Mouse (Mus musculus) forebrain, postnatal 0 days (tissue): ENCODE measurements around the gene Zdhhc6. TPM values are rescaled to one million over a fixed set of nuclear protein-coding genes. Genes with fewer than 3 reads are reported as not detected.

ENCODE experiments used
- ATAC-seq: fragments of 200-750 bp; cut with Nextera tagmentation; 2 replicates; pipeline ENCODE4 v1.8.0; 2017; ENCODE audit warnings: mild to moderate bottlenecking, moderate library complexity
- DNase-seq: peaks from one replicate; pipeline ENCODE4 v3.0.0-alpha.2; 2015
- H3K27ac ChIP-seq: fragments of 300-500 bp; sonication (generic); 2 replicates; pipeline ENCODE4 v1.5.1; 2014; ENCODE audit warnings: low read depth, mild to moderate bottlenecking, antibody characterized with exemption, low read length, moderate library complexity, mixed read lengths
- H3K27me3 ChIP-seq: fragments of 300-500 bp; sonication (generic); 2 replicates; pipeline ENCODE4 v1.6.1; 2014; ENCODE audit warnings: mild to moderate bottlenecking, low read length, mixed read lengths; ENCODE audit not compliant: insufficient read depth
- H3K36me3 ChIP-seq: fragments of 300-500 bp; sonication (generic); 2 replicates; pipeline ENCODE4 v1.6.1; 2014; ENCODE audit warnings: mild to moderate bottlenecking, moderate library complexity; ENCODE audit not compliant: insufficient read depth
- H3K4me1 ChIP-seq: fragments of 300-500 bp; sonication (generic); 2 replicates; pipeline ENCODE4 v1.6.1; 2014; ENCODE audit warnings: antibody characterized with exemption; ENCODE audit not compliant: insufficient read depth
- H3K4me2 ChIP-seq: fragments of 300-500 bp; sonication (generic); 2 replicates; pipeline ENCODE4 v1.6.1; 2014; ENCODE audit warnings: low read depth, mild to moderate bottlenecking, moderate library complexity
- H3K4me3 ChIP-seq: fragments of 300-500 bp; sonication (generic); 2 replicates; pipeline ENCODE4 v1.5.1; 2014; ENCODE audit warnings: low read depth, low read length, mixed read lengths
- H3K9ac ChIP-seq: fragments of 300-500 bp; sonication (generic); 2 replicates; pipeline ENCODE4 v1.6.1; 2014; ENCODE audit warnings: mild to moderate bottlenecking
- H3K9me3 ChIP-seq: fragments of 300-500 bp; sonication (generic); 2 replicates; pipeline ENCODE4 v1.6.1; 2016; ENCODE audit warnings: low read length
- CTCF ChIP-seq: sonication (generic); IDR thresholded peaks from 2 replicates; pipeline ENCODE4 v1.5.1; 2016; ENCODE audit warnings: antibody characterized with exemption, control low read depth, low read depth
- WGBS: fragments of 180-500 bp; shearing (Covaris S2); extraction: QIAGEN DNeasy Blood & Tissue Kit; methylation state at CpG from one replicate; pipeline ENCODE4 v1.1.7; 2014; 5-methylcytosine and 5-hydroxymethylcytosine counted together
- polyA plus RNA-seq: library from polyadenylated mRNA; unstranded; fragments of >200 nt; fragmentation: Nextera tagmentation; extraction: Ambion mirVana; gene quantifications from 2 replicates; pipeline ENCODE4 v1.2.1, GENCODE M21; 2015
- total RNA-seq: library from RNA; depleted of rRNA; stranded (reverse); fragments of >200 nt; gene quantifications from 2 replicates; pipeline ENCODE4 v1.2.3, GENCODE M21; 2014

Zdhhc6 gene
- total and polyA plus RNA-seq, 2 experiments from 2014 or later: 39.4 to 48.0 TPM

DNA sequence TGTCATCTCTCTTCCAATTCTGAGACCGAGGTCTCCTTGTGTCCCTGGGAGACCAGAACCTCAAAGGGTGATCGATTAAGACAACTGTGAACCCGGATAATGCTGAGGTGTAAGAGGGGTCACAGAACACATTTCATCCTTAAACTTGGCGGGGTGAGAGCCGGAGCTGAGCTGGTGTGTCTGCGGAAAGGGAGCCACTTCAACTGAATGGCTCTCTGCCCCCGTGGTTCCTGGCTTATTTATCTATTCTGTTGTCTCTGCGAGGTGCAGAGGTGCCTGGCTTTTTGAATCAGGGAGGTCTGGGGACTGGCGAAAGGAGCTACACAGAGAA, 62.6 kb downstream of the Zdhhc6 start:
- Histone ChIP-seq H3K9ac (peak overlapping the region; percentile 69), H3K4me2 (peak overlapping the region; percentile 68), H3K27me3 (no peaks in the 10 kb centered on the region), H3K36me3 (no peaks in the 10 kb centered on the region), H3K4me1 (no peaks in the 10 kb centered on the region), H3K4me3 (peak overlapping the region; percentile 60), H3K27ac (peak overlapping the region; percentile 74; the same call in 1 of the 2 replicates), H3K9me3 (no peaks in the 10 kb centered on the region)
- TF ChIP-seq CTCF: no peak
- WGBS: 5% methylated on average over 9 of the region's 9 CpGs
- ATAC-seq: no peak
- DNase-seq: no peak

DNA sequence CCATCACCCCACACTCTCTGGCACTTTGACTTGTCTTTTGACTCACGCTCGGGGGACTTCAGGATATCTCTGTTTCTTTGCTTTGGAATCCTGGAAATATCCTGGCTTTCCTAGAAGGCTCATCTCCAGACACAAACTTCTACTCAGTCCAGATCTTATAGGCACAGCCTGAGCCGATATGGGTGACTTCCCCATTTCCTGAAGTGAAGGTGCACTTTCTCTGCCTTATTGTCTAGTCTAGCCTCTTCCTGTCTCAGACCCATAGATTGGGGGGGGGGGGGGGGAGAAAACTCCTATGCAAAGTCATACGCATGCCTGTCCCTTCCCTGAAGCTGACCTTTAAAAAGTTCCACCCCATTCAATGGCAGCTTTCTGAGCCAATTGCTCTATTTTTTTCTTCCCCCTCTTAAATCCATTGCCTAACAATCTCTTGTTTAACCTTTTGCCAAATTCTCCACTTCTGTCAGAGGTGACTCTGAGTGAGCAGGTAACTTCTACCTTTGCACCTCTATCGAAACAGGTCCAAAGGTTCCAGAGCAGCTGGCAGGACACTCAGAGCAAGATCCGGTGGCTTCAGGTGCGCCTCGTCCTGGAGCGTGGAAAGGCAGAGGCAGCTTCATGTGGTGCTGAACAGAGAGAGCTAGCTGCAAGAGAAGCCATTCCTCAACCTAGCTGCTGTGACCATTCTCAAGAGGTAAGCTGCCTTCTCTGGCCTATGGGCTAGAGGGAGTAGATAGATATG, 64.3 kb downstream of the Zdhhc6 start, which contains the start of gene Acsl5:
TSS of gene Acsl5 (plus strand) at position 556 of the 742 bp plus-strand sequence.
- DNase-seq (no peak), ATAC-seq (no peak)
- H3K27ac ChIP-seq: no peak within 1 kb of the TSS
- H3K36me3 ChIP-seq: no peaks in the 10 kb centered on the region
- no peaks in the 10 kb centered on the region for H3K4me1 ChIP-seq
- no peak within 1 kb of the TSS for H3K9ac ChIP-seq
- no peak for TF ChIP-seq CTCF
- H3K9me3 ChIP-seq: no peaks in the 10 kb centered on the region
- H3K4me2 ChIP-seq: no peak within 1 kb of the TSS
- H3K27me3 ChIP-seq: no peaks in the 10 kb centered on the region
- 95% methylated on average over 9 of the region's 9 CpGs for WGBS
- no peak within 1 kb of the TSS for H3K4me3 ChIP-seq

DNA sequence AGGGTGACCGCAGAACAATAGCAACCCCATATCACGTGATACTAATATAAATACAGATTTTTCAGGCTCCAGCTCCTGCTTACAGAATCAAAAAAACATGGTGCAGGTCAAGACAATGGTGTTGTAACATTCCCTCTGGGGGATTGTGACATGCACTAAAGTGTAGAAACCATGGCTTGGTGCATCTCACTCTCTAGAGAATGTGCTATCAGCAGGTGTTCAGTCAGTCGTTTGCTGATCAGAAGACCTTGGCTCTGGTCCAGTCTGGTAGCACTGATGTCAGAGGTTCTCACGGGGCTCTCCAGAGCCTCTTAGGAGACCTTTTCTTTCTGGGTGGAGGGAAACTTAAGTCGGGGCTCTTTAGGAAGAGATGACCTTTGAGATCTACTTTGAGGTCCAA, 65.4 kb downstream of the Zdhhc6 start:
- H3K27me3 ChIP-seq: no peaks in the 10 kb centered on the region
- 77% methylated on average over 5 of the region's 5 CpGs for WGBS
- H3K36me3 ChIP-seq: no peaks in the 10 kb centered on the region
- no peak overlapping the region for H3K9ac ChIP-seq
- H3K9me3 ChIP-seq: no peaks in the 10 kb centered on the region
- no peak overlapping the region for H3K4me3 ChIP-seq
- DNase-seq: no peak
- no peak overlapping the region for H3K27ac ChIP-seq
- ATAC-seq: no peak
- no peaks in the 10 kb centered on the region for H3K4me1 ChIP-seq
- no peak for TF ChIP-seq CTCF
- H3K4me2 ChIP-seq: no peak overlapping the region

- DNase-seq (no peak), ATAC-seq (no peak)
- no peaks in the 10 kb centered on the region for H3K27me3 ChIP-seq
- no peak for TF ChIP-seq CTCF
- H3K36me3 ChIP-seq: no peaks in the 10 kb centered on the region
- no peak overlapping the region for H3K4me3 ChIP-seq
- 79% methylated on average over 9 of the region's 9 CpGs for WGBS
- H3K27ac ChIP-seq: no peak overlapping the region
- no peaks in the 10 kb centered on the region for H3K4me1 ChIP-seq
- H3K9me3 ChIP-seq: no peaks in the 10 kb centered on the region
- H3K4me2 ChIP-seq: no peak overlapping the region
- no peak overlapping the region for H3K9ac ChIP-seq
Observed at GRCm38 (mm10) chr19:55247991-55248520, 67.8 kb downstream of the Zdhhc6 start.

DNA sequence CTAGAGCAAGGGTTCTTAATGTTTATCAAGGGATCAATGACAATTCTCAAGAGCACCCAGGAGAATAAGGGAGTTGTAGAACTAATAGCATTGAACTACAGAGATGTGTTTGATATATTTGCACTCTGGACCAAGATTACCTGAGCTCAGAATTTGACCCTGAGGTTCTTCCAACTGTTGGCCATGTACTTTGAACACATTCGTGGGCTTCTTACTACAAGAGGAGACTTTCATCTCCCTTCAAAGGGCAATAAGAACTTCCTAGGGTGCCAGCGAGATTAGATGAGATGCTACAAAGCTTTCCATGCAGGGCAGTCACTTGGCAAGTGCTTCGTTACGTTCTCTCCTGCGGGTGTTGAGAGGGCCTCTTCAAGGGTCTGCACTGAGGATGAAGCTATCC, 68.3 kb downstream of the Zdhhc6 start:
- no peaks in the 10 kb centered on the region for H3K4me1 ChIP-seq
- DNase-seq: no peak
- H3K9me3 ChIP-seq: no peaks in the 10 kb centered on the region
- no peak overlapping the region for H3K4me3 ChIP-seq
- no peaks in the 10 kb centered on the region for H3K36me3 ChIP-seq
- WGBS: 76% methylated on average over 5 of the region's 5 CpGs
- H3K9ac ChIP-seq: no peak overlapping the region
- ATAC-seq: no peak
- H3K27me3 ChIP-seq: no peaks in the 10 kb centered on the region
- H3K4me2 ChIP-seq: no peak overlapping the region
- H3K27ac ChIP-seq: no peak overlapping the region
- no peak for TF ChIP-seq CTCF

- Histone ChIP-seq H3K27ac (no peak overlapping the region), H3K4me3 (no peak overlapping the region), H3K4me2 (no peak overlapping the region), H3K4me1 (no peaks in the 10 kb centered on the region), H3K9me3 (no peaks in the 10 kb centered on the region), H3K27me3 (no peaks in the 10 kb centered on the region), H3K36me3 (no peaks in the 10 kb centered on the region), H3K9ac (no peak overlapping the region)
- DNase-seq (no peak), ATAC-seq (no peak)
- WGBS: 31% methylated on average over 7 of the region's 7 CpGs
- TF ChIP-seq CTCF: peak; percentile 40
Observed at GRCm38 (mm10) chr19:55244791-55245231, 71.0 kb downstream of the Zdhhc6 start.

GRCm38 (mm10) chr19:55241186-55241645, 74.6 kb downstream of the Zdhhc6 start, which contains the start of gene Gucy2g:
TSS of gene Gucy2g (minus strand) at chr19:55241236.
- no peaks in the 10 kb centered on the region for H3K27me3 ChIP-seq
- DNase-seq: no peak
- no peaks in the 10 kb centered on the region for H3K36me3 ChIP-seq
- H3K9ac ChIP-seq: no peak within 1 kb of the TSS
- no peak within 1 kb of the TSS for H3K4me3 ChIP-seq
- no peaks in the 10 kb centered on the region for H3K4me1 ChIP-seq
- no peaks in the 10 kb centered on the region for H3K9me3 ChIP-seq
- no peak within 1 kb of the TSS for H3K4me2 ChIP-seq
- 69% methylated on average over 6 of the region's 6 CpGs for WGBS
- no peak for TF ChIP-seq CTCF
- no peak within 1 kb of the TSS for H3K27ac ChIP-seq
- ATAC-seq: no peak
